Mouse (Mus musculus) lung, postnatal 0 days (tissue): ENCODE data around the gene Dusp1. TPM values are rescaled to one million over a fixed set of nuclear protein-coding genes. Genes with fewer than 3 reads are reported as not detected.

ENCODE experiments used
- ATAC-seq: fragments of 200-750 bp; cut with Nextera tagmentation; 2 replicates; pipeline ENCODE4 v1.8.0; 2017; ENCODE audit warnings: moderate library complexity
- DNase-seq: peaks from one replicate; pipeline ENCODE4 v3.0.0-alpha.2; 2016; ENCODE audit warnings: low spot score
- H3K27ac ChIP-seq: fragments of 300-500 bp; sonication (generic); 2 replicates; pipeline ENCODE4 v1.5.1; 2014; ENCODE audit warnings: antibody characterized with exemption, mild to moderate bottlenecking, low read length, mixed read lengths
- H3K27me3 ChIP-seq: fragments of 300-500 bp; sonication (generic); replicated peaks from 2 replicates; pipeline ENCODE4 v1.6.1; 2014; ENCODE audit warnings: low read length, mixed read lengths; ENCODE audit not compliant: insufficient read depth
- H3K36me3 ChIP-seq: fragments of 300-500 bp; sonication (generic); 2 replicates; pipeline ENCODE4 v1.6.1; 2014; ENCODE audit warnings: low read length, mixed read lengths; ENCODE audit not compliant: insufficient read depth
- H3K4me1 ChIP-seq: fragments of 300-500 bp; sonication (generic); 2 replicates; pipeline ENCODE4 v1.6.1; 2014; ENCODE audit warnings: antibody characterized with exemption, low read depth, low read length, mixed read lengths; ENCODE audit not compliant: insufficient read depth
- H3K4me2 ChIP-seq: fragments of 300-500 bp; sonication (generic); replicated peaks from 2 replicates; pipeline ENCODE4 v1.6.1; 2014; ENCODE audit warnings: low read depth, mild to moderate bottlenecking, low read length, moderate library complexity, mixed read lengths
- H3K4me3 ChIP-seq: fragments of 300-500 bp; sonication (generic); 2 replicates; pipeline ENCODE4 v1.5.1; 2014; ENCODE audit warnings: low read depth, low read length
- H3K9ac ChIP-seq: fragments of 300-500 bp; sonication (generic); replicated peaks from 2 replicates; pipeline ENCODE4 v1.6.1; 2014; ENCODE audit warnings: low read depth, mild to moderate bottlenecking
- H3K9me3 ChIP-seq: fragments of 300-500 bp; sonication (generic); 2 replicates; pipeline ENCODE4 v1.6.1; 2016; ENCODE audit warnings: low read length, mixed read lengths
- CTCF ChIP-seq: IDR thresholded peaks from 2 replicates; pipeline ENCODE4 v1.5.1; 2016; ENCODE audit warnings: antibody characterized with exemption, mild to moderate bottlenecking
- EP300 ChIP-seq: IDR thresholded peaks from 2 replicates; pipeline ENCODE4 v1.6.1; 2016; ENCODE audit warnings: antibody characterized with exemption, mild to moderate bottlenecking, control low read depth
- WGBS: fragments of 180-500 bp; shearing (Covaris S2); extraction: QIAGEN DNeasy Blood & Tissue Kit; methylation state at CpG from one replicate; pipeline ENCODE4 v1.1.7; 2014; 5-methylcytosine and 5-hydroxymethylcytosine counted together
- polyA plus RNA-seq: library from polyadenylated mRNA; unstranded; fragments of >200 nt; fragmentation: Nextera tagmentation; extraction: Ambion mirVana; gene quantifications from 2 replicates; pipeline ENCODE4 v1.2.1, GENCODE M21; 2015

Gene Dusp1
- polyA plus RNA-seq, 1 experiment from 2014 or later: 79.3 TPM

DNA sequence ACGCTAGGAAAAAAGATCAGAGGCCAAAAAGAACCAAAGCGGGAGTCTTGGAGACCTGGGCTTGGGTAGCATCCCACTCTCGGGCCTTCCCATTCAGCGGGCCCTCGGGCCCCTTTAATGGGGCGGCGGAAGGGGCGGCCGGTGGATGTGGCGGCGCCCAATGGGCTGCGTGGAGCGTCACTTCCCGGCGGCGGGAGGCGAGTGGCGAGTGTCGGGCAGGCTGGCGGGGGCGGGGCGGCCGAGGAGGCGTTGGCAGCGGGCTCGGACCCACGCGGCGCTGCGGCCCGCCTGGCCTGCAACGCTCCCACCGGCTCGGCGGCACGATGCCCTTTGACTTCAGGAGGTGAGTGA is 663 bp downstream of the Dusp1 start, which contains the start of gene Ergic1:
TSS of gene Ergic1 (plus strand) at position 200 of the 351 bp plus-strand sequence.
- no peaks in the 10 kb centered on the region for H3K27me3 ChIP-seq
- peak within 1 kb of the TSS; percentile 68 for H3K4me3 ChIP-seq
- no peaks in the 10 kb centered on the region for H3K36me3 ChIP-seq
- peak within 1 kb of the TSS; percentile 96 for H3K4me2 ChIP-seq
- ATAC-seq: peak; percentile 98
- peak within 1 kb of the TSS; percentile 72 for H3K27ac ChIP-seq
- peaks cover 21% of the 10 kb centered on the region for H3K4me1 ChIP-seq
- WGBS: 1% methylated on average over 35 of the region's 36 CpGs
- H3K9me3 ChIP-seq: no peaks in the 10 kb centered on the region
- TF ChIP-seq CTCF (no peak), EP300 (no peak; the same call in 1 of the 2 replicates)
- peak; percentile 90 for DNase-seq
- peak within 1 kb of the TSS; percentile 32 for H3K9ac ChIP-seq

DNA sequence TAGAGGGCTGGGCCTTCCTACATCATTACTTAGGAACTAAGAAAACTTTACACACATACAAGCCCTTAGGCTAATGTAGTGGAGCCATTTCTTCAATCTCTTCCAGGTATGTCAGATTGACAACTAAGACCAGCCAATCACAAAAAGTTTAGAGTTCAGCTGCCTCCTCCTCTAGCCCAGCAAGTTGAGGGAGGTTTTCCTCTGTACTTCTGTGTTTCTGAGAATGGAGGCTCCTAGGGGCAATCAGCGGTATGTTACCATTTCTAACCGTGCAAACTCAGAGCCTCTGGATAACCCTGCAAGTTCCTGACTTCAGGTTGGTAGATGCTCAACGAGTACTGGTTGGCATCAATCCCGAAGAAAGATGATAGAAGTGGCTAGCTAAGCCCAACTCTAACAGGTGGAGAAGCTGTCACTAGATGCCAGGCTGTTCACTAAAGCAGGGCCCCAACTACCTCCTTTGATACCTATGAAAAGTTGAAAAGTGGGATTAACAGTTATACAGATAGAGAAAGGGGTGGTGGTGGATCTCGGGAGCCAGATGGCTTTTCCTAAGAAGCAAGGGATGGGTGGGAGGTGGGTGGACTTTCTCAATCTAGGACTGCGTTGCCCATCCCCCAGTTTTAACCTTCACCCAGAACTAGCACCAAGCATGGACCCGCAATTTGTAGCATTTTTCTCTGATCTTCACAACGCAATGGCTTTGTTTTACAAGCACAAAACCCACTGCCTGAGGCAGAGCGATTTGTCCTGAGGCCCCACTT is 1.2 kb downstream of the Dusp1 start:
- 30% methylated on average over 9 of the region's 9 CpGs for WGBS
- TF ChIP-seq EP300: no peak
- no peak for DNase-seq
- H3K4me2 ChIP-seq: peak overlapping the region; percentile 96
- peak overlapping the region; percentile 68 for H3K4me3 ChIP-seq
- H3K36me3 ChIP-seq: no peaks in the 10 kb centered on the region
- H3K27me3 ChIP-seq: no peaks in the 10 kb centered on the region
- peak; percentile 6; the same call in 1 of the 2 replicates for ATAC-seq
- no peaks in the 10 kb centered on the region for H3K9me3 ChIP-seq
- H3K9ac ChIP-seq: peak overlapping the region; percentile 32
- peak overlapping the region; percentile 72 for H3K27ac ChIP-seq
- peaks cover 21% of the 10 kb centered on the region for H3K4me1 ChIP-seq

DNA sequence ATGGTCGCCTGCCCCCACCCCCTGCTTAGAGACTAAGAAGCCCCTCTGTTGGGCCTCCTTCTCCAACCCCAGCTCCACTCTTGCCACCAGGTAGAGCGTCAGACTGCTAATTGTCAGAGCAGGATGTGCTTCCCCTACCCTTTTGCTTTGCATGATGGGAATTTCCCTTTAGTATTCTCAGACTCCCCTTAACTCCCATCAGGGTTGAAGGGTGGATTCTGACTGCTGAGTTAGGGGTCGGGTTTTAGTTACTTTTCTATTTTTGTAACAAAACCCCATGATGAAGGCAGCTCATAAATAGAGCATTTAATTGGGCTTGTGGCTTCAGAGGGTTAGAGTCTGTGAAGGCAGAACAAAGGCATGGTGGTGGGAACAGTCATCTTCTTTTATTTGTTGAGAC is 8.9 kb downstream of the Dusp1 start:
- H3K4me2 ChIP-seq: no peak overlapping the region
- no peak overlapping the region for H3K9ac ChIP-seq
- H3K9me3 ChIP-seq: no peaks in the 10 kb centered on the region
- TF ChIP-seq CTCF (no peak), EP300 (no peak)
- H3K36me3 ChIP-seq: no peaks in the 10 kb centered on the region
- peaks cover 5% of the 10 kb centered on the region for H3K4me1 ChIP-seq
- no peak for DNase-seq
- 77% methylated on average over 3 of the region's 3 CpGs for WGBS
- no peaks in the 10 kb centered on the region for H3K27me3 ChIP-seq
- no peak for ATAC-seq
- H3K27ac ChIP-seq: no peak overlapping the region
- H3K4me3 ChIP-seq: no peak overlapping the region

DNA sequence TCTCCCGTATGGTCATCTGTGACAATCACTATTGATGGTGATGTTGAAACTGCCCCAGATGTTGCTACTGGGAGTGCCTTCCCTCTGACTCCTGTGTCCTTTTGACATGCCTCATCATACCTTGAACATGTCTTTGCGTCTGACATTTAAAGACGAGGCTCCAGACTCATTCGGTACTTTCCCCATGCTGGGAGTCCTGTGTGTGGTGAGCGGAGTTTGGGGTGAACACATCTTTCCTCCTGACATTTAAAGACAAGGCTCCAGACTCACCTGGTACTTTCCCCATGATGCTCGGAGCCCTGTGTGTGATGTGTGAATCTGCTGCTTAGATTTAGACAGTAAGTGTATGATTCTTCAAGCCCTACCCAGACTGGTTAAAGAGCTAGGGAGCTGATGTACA is 10.8 kb downstream of the Dusp1 start:
- peaks cover 5% of the 10 kb centered on the region for H3K4me1 ChIP-seq
- no peaks in the 10 kb centered on the region for H3K9me3 ChIP-seq
- WGBS: 85% methylated on average over 6 of the region's 6 CpGs
- no peak overlapping the region for H3K4me3 ChIP-seq
- no peak overlapping the region for H3K9ac ChIP-seq
- no peaks in the 10 kb centered on the region for H3K27me3 ChIP-seq
- no peaks in the 10 kb centered on the region for H3K36me3 ChIP-seq
- TF ChIP-seq EP300 (no peak), CTCF (no peak)
- DNase-seq (no peak), ATAC-seq (no peak)
- H3K27ac ChIP-seq: no peak overlapping the region
- no peak overlapping the region for H3K4me2 ChIP-seq

DNA sequence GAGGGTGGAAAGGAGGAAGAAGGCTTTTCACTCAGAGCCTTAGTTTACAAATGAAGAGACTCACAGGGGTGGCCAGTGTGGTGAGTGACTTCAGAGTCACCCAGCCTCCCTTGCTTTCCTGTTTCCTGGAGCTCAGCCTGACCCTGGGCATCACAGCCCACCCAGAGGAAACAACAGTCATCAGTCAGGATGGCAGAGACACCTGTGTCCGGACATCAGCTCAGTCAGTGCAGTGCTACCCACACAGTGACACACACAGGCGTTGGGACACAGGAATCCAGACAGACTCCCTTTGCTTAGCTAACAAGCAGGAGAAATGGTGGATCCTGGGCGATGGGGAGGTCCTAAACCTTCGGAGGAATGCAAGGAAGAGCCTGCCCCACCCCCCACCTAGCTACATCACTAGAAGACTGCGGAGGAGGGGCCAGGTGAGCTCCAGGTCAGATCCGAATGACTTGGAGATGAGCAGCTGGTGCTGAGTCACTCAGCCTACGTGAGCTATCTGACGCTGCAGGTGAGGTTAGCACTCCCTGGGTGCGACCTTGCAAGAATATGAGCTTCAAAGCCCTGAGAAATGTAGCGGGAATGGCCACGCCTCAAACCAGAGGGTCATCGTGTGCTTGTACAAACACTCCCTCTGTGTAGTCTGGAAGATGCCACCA is 12.6 kb downstream of the Dusp1 start:
- Histone ChIP-seq H3K27me3 (no peaks in the 10 kb centered on the region), H3K4me2 (0 out of 2 replicates have a peak overlapping the region, but pooled peaks have one; percentile 12), H3K4me1 (peaks cover 5% of the 10 kb centered on the region), H3K4me3 (no peak overlapping the region), H3K9ac (peak overlapping the region; percentile 16; the same call in 1 of the 2 replicates), H3K9me3 (no peaks in the 10 kb centered on the region), H3K27ac (peak overlapping the region; percentile 72), H3K36me3 (no peaks in the 10 kb centered on the region)
- ATAC-seq: peak; percentile 76
- 10% methylated on average over 12 of the region's 12 CpGs for WGBS
- peak; percentile 65 for DNase-seq
- TF ChIP-seq EP300 (no peak; the same call in none of the 2 replicates), CTCF (no peak)

DNA sequence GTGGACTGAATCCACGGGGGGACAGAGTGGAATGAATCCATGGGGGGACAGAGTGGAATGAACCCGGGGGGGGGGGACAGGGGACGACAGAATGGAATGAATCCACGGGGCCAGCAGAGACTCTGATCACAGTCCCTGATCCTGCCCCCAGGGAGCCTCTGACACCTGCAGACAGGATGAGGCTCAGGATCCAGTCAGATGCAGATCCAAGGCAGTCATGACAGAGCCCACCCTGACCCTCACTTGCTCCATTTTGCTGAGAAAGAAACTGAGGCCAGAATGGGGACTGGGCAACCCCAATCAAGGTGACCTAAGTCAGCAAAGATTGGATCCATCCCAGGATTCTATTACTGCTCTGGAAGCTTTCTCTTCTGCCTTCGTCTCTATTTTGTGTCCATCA is 13.4 kb downstream of the Dusp1 start:
- 0 out of 2 replicates have a peak overlapping the region, but pooled peaks have one; percentile 12 for H3K4me2 ChIP-seq
- H3K27ac ChIP-seq: peak overlapping the region; percentile 72
- H3K9me3 ChIP-seq: no peaks in the 10 kb centered on the region
- ATAC-seq (no peak), DNase-seq (no peak)
- TF ChIP-seq EP300: no peak
- TF ChIP-seq CTCF: no peak
- no peaks in the 10 kb centered on the region for H3K36me3 ChIP-seq
- no peak overlapping the region for H3K9ac ChIP-seq
- no peak overlapping the region for H3K4me3 ChIP-seq
- H3K27me3 ChIP-seq: no peaks in the 10 kb centered on the region
- peaks cover 5% of the 10 kb centered on the region for H3K4me1 ChIP-seq
- 13% methylated on average over 2 of the region's 5 CpGs for WGBS
